Mouse (Mus musculus) megakaryocyte, embryonic 14.5 days (primary cell): ENCODE results near the gene Grtp1.

Experiments used
- FLI1 ChIP-seq: IDR thresholded peaks from 2 replicates; pipeline ENCODE4 v1.6.1; 2012; ENCODE audit warnings: low read length, inconsistent platforms, mixed read lengths
- GATA1 ChIP-seq: IDR thresholded peaks from 3 replicates; pipeline ENCODE4 v1.6.1; 2012; ENCODE audit warnings: mixed read lengths, low read length, inconsistent platforms, borderline replicate concordance

DNA sequence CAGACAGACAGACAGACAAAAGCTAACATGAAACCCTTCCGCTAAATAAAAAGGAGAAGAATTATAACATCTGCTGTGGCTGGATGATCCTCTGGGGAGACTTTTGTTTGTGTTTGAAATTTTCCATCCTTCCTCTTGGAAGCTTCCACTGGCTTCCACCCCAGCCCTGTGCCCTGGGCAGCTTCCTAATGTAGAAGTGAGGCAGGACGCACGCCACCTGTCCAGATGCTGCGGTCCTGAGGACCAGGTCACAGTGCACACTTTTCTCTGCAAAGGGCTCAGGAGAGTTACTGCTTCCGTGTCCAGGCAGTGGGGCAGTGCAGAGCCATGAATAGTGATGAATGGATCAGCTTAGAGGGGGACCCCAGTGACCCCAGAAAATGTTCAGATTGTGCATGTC, 4.9 kb upstream of the Grtp1 start:
- TF ChIP-seq GATA1 (no peak), FLI1 (no peak)
